Mouse (Mus musculus) lung, adult 2 months (tissue): ENCODE data around the gene Tas1r3. TPM values are rescaled to one million over a fixed set of nuclear protein-coding genes. Genes with fewer than 3 reads are reported as not detected.
A peak's percentile ranks its signal among the peaks of the same experiment; 100 is the strongest.

ENCODE experiments used
- DNase-seq: peaks from one replicate; pipeline ENCODE4 v3.0.0; 2022
- H3K4me1 ChIP-seq: fragments of 200-500 bp; 2 replicates; pipeline ENCODE4 v1.6.1; 2011; ENCODE audit warnings: low read length; ENCODE audit not compliant: control insufficient read depth, insufficient read depth
- H3K4me3 ChIP-seq: fragments of 200-500 bp; replicated peaks from 2 replicates; pipeline ENCODE3; 2011; ENCODE audit warnings: low read depth, mild to moderate bottlenecking, control low read depth, low read length; ENCODE audit errors: extremely low read depth
- CTCF ChIP-seq: fragments of 200-500 bp; IDR thresholded peaks from 2 replicates; pipeline ENCODE4 v1.5.1; 2011; ENCODE audit warnings: mild to moderate bottlenecking, low read length, control low read depth; ENCODE audit not compliant: insufficient read depth
- POLR2A ChIP-seq: fragments of 200-500 bp; IDR thresholded peaks from 2 replicates; pipeline ENCODE4 v1.6.1; 2011; ENCODE audit warnings: low read depth, mild to moderate bottlenecking, control low read depth, low read length, borderline replicate concordance; ENCODE audit errors: extremely low read depth
- WGBS: fragments of 180-500 bp; shearing (Covaris S2); methylation state at CpG from one replicate; pipeline ENCODE4 v1.1.7; 2018; 5-methylcytosine and 5-hydroxymethylcytosine counted together
- polyA plus RNA-seq: library from polyadenylated mRNA; depleted of rRNA; stranded (reverse); fragments of >200 nt; gene quantifications from 2 replicates; pipeline ENCODE4 v1.2.3, GENCODE M21; 2012

The Tas1r3 gene
- polyA plus RNA-seq, 1 experiment: 1.6 TPM

DNA sequence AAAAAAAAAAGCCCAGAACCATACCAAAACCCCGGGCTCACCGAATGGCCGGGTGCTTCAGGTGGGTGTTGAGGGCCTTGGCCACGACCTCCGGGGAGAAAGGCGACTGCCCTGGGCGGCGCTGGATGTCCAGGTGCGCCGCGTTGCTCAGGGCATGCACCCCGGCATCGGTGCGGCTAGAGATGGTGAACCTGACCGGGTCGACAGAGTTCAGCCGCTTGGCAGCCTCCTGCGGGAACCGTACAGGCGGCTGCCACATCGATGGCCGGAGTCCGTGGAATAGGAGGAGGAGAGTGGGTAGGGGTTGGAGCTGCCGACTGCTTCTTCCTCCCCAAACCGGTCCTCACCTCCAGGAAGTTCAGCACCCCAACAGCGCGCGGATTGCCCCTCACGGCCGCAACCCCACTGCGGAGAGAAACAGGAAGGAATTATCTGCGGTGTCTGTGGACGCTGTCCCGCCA, 27.9 kb upstream of the Tas1r3 start:
- TF ChIP-seq POLR2A (no peak), CTCF (no peak)
- Histone ChIP-seq H3K4me3 (peak overlapping the region; percentile 89), H3K4me1 (peaks cover 21% of the 10 kb centered on the region)
- no peak for DNase-seq
- WGBS: under 1% methylated on average over 34 of the region's 34 CpGs

GRCm38 (mm10) chr4:155889316-155889715, 26.2 kb upstream of the Tas1r3 start:
- Histone ChIP-seq H3K4me3 (no peak overlapping the region), H3K4me1 (peaks cover 13% of the 10 kb centered on the region)
- TF ChIP-seq CTCF (no peak), POLR2A (no peak)
- WGBS: 81% methylated on average over 5 of the region's 5 CpGs
- DNase-seq: no peak

- 94% methylated on average over 9 of the region's 9 CpGs for WGBS
- Histone ChIP-seq H3K4me1 (peaks cover 9% of the 10 kb centered on the region), H3K4me3 (no peak overlapping the region)
- DNase-seq: no peak
- TF ChIP-seq POLR2A: no peak
- no peak for TF ChIP-seq CTCF
These were observed 25.0 kb upstream of the Tas1r3 start for GRCm38 (mm10) chr4:155888181-155888580.

- 88% methylated on average over 10 of the region's 10 CpGs for WGBS
- peaks cover 9% of the 10 kb centered on the region for H3K4me1 ChIP-seq
- TF ChIP-seq POLR2A (no peak), CTCF (no peak)
- H3K4me3 ChIP-seq: no peak overlapping the region
- no peak for DNase-seq
These were observed 24.5 kb upstream of the Tas1r3 start for GRCm38 (mm10) chr4:155887674-155888073.

DNA sequence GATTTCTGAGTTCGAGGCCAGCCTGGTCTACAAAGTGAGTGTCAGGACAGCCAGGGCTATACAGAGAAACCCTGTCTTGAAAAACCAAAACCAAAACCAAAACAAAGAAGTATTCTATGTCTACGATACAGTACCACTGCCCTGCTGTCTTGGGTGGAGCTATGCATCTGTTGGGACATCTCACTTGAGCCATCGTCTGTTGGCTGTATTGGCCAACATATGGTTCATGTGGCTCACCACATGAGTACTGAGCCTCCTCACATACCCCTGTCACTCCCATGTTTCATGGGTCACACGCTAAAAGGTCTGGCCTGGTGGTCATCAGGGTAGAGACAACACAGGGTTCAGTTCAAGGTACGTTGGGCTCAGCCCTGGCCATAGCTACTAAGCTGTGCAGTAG, 23.2 kb upstream of the Tas1r3 start:
- no peak for DNase-seq
- peaks cover 9% of the 10 kb centered on the region for H3K4me1 ChIP-seq
- TF ChIP-seq POLR2A (no peak), CTCF (no peak)
- WGBS: 88% methylated on average over 5 of the region's 5 CpGs
- no peak overlapping the region for H3K4me3 ChIP-seq

DNA sequence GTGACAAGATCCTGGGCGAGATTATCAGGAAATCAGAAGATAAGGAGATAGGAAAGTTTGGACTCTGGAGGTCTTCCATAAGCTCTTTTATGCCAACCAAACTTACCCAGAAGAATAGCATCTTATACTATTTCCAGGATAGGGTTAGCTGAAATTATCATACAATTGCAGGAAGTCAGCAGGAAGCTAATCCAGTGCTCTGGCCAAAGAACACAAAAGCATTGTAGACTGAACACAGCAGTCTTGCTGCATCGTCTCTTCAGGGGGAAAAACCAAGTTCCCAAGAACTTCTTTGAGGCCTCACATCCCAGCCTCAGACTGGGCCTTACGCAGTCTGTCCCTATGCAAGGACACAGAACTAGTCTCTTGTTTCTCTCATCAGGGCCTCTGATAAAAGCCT, 20.4 kb upstream of the Tas1r3 start:
- no peak for DNase-seq
- 57% methylated on average over 3 of the region's 3 CpGs for WGBS
- TF ChIP-seq POLR2A: 0 out of 2 replicates have a peak, but pooled peaks have one; percentile 16
- no peak for TF ChIP-seq CTCF
- peaks cover 9% of the 10 kb centered on the region for H3K4me1 ChIP-seq
- no peak overlapping the region for H3K4me3 ChIP-seq

DNA sequence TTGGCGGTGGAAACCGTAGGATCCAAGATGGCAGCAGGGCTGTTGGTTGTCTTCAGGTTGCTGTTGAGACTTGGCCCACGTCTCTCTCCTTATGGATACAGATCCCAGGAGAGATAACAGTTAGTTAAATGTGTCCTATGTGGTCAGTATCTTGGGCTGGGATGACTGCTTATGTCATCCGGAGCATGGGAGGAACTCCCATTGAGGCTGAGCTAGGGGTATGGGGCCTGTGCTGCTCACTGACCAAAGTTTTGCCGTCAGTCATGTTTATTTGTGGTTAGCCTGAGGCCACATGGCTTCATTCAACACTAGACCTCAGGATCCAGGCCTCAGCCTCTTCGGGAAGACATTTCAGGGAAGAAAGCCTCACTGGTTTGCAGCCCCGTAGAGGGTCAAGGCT, 8.2 kb upstream of the Tas1r3 start:
- no peak overlapping the region for H3K4me3 ChIP-seq
- peaks cover 3% of the 10 kb centered on the region; the same call in 1 of the 2 replicates for H3K4me1 ChIP-seq
- no peak for TF ChIP-seq CTCF
- TF ChIP-seq POLR2A: no peak
- 82% methylated on average over 7 of the region's 7 CpGs for WGBS
- DNase-seq: no peak

DNA sequence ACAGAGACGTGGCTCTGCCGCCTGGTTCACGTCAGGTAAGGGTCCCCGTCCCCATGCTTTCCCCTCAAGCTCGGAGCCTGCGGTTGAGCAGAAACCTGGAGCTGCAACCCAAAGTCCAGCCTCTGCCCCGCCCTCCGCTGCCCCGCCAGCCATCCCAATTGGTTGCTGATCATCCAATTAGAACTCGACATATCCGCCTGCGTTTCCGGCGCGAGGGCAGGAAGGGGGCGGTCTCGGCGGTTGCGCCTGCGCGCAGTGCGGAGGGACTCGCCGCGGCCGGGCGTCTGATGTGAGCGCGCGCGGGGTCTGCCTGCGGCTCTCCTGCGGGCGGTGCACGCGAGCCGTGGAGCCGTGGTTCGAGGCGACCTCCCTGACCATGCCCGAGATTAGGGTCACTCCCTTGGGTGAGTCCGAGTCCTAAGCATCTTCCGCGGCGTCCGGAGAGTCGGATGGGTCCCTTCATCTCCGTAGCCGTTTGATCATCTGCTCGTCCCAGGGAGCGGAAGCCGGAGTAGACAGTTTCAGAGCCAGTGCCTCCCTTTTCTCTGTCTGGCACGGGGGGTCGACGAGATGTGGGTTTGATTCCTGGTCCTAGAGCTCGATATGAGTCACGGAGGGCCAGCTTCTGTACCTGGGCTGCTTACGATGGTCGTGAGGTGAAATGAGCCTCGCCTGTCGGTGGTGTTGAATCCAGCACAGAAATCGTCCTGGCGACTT, 6.3 kb upstream of the Tas1r3 start, which contains the start of the genes Cptp and Ints11:
TSS of gene Cptp (minus strand) at position 124 of the 717 bp plus-strand sequence.
TSS of gene Ints11 (plus strand) at position 230 of the 717 bp plus-strand sequence.
- peak within 1 kb of the TSS; percentile 89 for H3K4me3 ChIP-seq
- under 1% methylated on average over 63 of the region's 63 CpGs for WGBS
- DNase-seq: peak; percentile 94
- TF ChIP-seq POLR2A (peak; percentile 47; the same call in 1 of the 2 replicates), CTCF (peak; percentile 25; the same call in 1 of the 2 replicates)
- peaks cover 3% of the 10 kb centered on the region; the same call in 1 of the 2 replicates for H3K4me1 ChIP-seq

DNA sequence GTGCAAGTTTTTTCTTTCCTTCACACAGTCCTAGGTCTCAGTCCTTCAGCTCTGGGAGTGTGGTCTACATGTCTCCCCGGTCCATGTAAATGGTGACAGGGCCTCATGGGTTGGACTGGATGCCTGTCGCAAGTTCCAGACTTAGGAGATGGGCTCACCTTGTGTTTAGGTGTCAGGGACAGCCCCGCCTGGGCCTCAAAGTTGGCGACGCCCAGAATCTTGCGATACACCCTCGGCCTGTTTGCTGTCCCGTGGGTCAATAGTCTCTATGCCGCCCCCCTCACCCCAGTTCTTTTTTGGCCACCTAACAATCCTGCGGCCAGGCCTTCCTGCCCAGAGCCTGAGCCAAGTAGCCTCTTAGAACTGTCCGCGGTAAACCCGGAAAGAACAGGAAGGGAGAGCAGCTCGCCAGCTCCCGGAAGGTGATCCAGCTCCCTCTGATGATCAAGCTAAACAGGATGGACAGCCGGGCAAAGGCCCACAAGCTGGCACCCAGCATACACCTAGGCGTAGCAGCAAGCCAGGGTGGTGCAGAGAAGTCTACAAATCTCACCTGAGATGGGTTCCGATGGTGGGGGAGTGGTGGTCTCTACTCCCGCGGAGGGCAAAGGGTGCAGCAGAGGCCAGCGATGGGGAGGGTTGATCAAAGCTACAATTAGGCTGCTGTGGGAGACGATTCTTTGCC, 5.6 kb upstream of the Tas1r3 start:
- TF ChIP-seq POLR2A: no peak
- no peak for TF ChIP-seq CTCF
- no peak for DNase-seq
- 5% methylated on average over 22 of the region's 22 CpGs for WGBS

More for the DNA sequence above, 5.6 kb upstream of the Tas1r3 start:
- Histone ChIP-seq H3K4me1 (peaks cover 3% of the 10 kb centered on the region; the same call in 1 of the 2 replicates), H3K4me3 (peak overlapping the region; percentile 89)
